11 mouse cellular contexts compared by ENCODE assay signal in genomic region chr4:138327891-138328470, GRCm38 (mm10). TPM values are rescaled to one million over a fixed set of nuclear protein-coding genes. Genes with fewer than 3 reads are reported as not detected.
DNase-seq lines count a peak whose midpoint lies in the region; ATAC-seq lines count a peak whose summit lies in the region.
"Had no signal": no experiment of that assay in that cellular context is flagged by ENCODE, and none has a peak within 500 bp of the region (broad histone marks: within the 10 kb centered on the region; RNA-seq: fewer than 3 reads in every experiment).

No protein-coding gene starts in this region.

- peak overlapping the region; percentile 26; the same call in 1 of the 2 replicates for H3K4me3 ChIP-seq in heart, embryonic 11.5 days (ENCODE audit: low read depth, low read length)
- H3K4me3 ChIP-seq in brown adipose tissue, adult 24 weeks (ENCODE audit: insufficient read depth, low read depth, low read length) = peak overlapping the region; percentile 50
- H3K4me3 ChIP-seq in hindbrain, embryonic 15.5 days = peak overlapping the region; percentile 25
- H3K4me3 ChIP-seq in midbrain, embryonic 13.5 days (replicated peaks) = peak overlapping the region; percentile 26
- H3K4me3 ChIP-seq: megakaryocyte, embryonic 14.5 days had no signal

- H3K27me3 ChIP-seq in heart, embryonic 11.5 days (ENCODE audit: control insufficient read depth, insufficient read depth, low read length) = peaks cover 18% of the 10 kb centered on the region
- H3K27me3 ChIP-seq in hindbrain, embryonic 15.5 days = no peaks in the 10 kb centered on the region
- peaks cover 5% of the 10 kb centered on the region; the same call in 1 of the 2 replicates for H3K27me3 ChIP-seq in midbrain, embryonic 13.5 days

- peak overlapping the region; percentile 51 for H3K4me2 ChIP-seq in heart, embryonic 11.5 days
- H3K4me2 ChIP-seq in hindbrain, embryonic 15.5 days = peak overlapping the region; percentile 46
- peak overlapping the region; percentile 46 for H3K4me2 ChIP-seq in midbrain, embryonic 13.5 days (replicated peaks)

- H3K9me3 ChIP-seq in heart, embryonic 11.5 days (replicated peaks; ENCODE audit: control insufficient read depth, low read length) = no peaks in the 10 kb centered on the region
- H3K9me3 ChIP-seq in hindbrain, embryonic 15.5 days = no peaks in the 10 kb centered on the region
- no peaks in the 10 kb centered on the region for H3K9me3 ChIP-seq in midbrain, embryonic 13.5 days

- H3K27ac ChIP-seq in heart, embryonic 11.5 days (ENCODE audit: low read depth, low read length) = no peak overlapping the region; the same call in 1 of the 2 replicates
- peak overlapping the region; percentile 75 for H3K27ac ChIP-seq in brown adipose tissue, adult 24 weeks (replicated peaks; ENCODE audit: low read depth, low read length)
- no peak overlapping the region for H3K27ac ChIP-seq in hindbrain, embryonic 15.5 days (replicated peaks)
- H3K27ac ChIP-seq in midbrain, embryonic 13.5 days = no peak overlapping the region

- no peak for ATAC-seq in heart, embryonic 11.5 days (replicated peaks; ENCODE audit: insufficient number of reproducible peaks, low FRiP score, low TSS enrichment)
- no peak for ATAC-seq in hindbrain, embryonic 15.5 days (ENCODE audit: low FRiP score, low read depth)
- no peak for ATAC-seq in midbrain, embryonic 13.5 days

- 72% methylated on average over 7 of the region's 7 CpGs for WGBS in heart, embryonic 11.5 days (ENCODE audit: insufficient replicate concordance)
- 67% methylated on average over 7 of the region's 7 CpGs for WGBS in hindbrain, embryonic 15.5 days
- 71% methylated on average over 7 of the region's 7 CpGs for WGBS in midbrain, embryonic 13.5 days

- intact Hi-C loops in left cerebral cortex, postnatal 14 days (cut with DNase I) = loop anchor here (2.0 to 10.0 kb wide), 2 partner anchors 51 to 527 kb away; no protein-coding TSS in a partner anchor

- DNase-seq in heart, adult 18-20 months = no peak
- no peak for DNase-seq in left cerebral cortex, postnatal 14 days (ENCODE audit: low spot score in 2 of 2)
- no peak for DNase-seq in urinary bladder, postnatal 14 days (ENCODE audit: low spot score)
- DNase-seq in frontal cortex, postnatal 14 days (ENCODE audit: low spot score in 2 of 2) = no peak
- DNase-seq: cerebellum, adult 11 months had no signal

- peaks cover 13% of the 10 kb centered on the region for H3K4me1 ChIP-seq in heart, embryonic 11.5 days (ENCODE audit: control insufficient read depth, insufficient read depth, low read length)
- 0 out of 2 replicates have a peak, but pooled peaks cover 5% of the 10 kb centered on the region for H3K4me1 ChIP-seq in brown adipose tissue, adult 24 weeks (ENCODE audit: control insufficient read depth, insufficient read depth, insufficient read length, low read length)
- H3K4me1 ChIP-seq in hindbrain, embryonic 15.5 days (replicated peaks) = peaks cover 26% of the 10 kb centered on the region
- H3K4me1 ChIP-seq in midbrain, embryonic 13.5 days (replicated peaks) = peaks cover 41% of the 10 kb centered on the region

- H3K36me3 ChIP-seq in heart, embryonic 11.5 days (ENCODE audit: control insufficient read depth, insufficient read depth, low read length) = no peaks in the 10 kb centered on the region
- no peaks in the 10 kb centered on the region for H3K36me3 ChIP-seq in hindbrain, embryonic 15.5 days
- no peaks in the 10 kb centered on the region for H3K36me3 ChIP-seq in midbrain, embryonic 13.5 days

- no peak overlapping the region for H3K9ac ChIP-seq in heart, embryonic 11.5 days (ENCODE audit: low read depth, low read length)
- H3K9ac ChIP-seq in hindbrain, embryonic 15.5 days = 0 out of 2 replicates have a peak overlapping the region, but pooled peaks have one; percentile 7
- no peak overlapping the region for H3K9ac ChIP-seq in midbrain, embryonic 13.5 days (replicated peaks)

RNA-seq across cellular contexts. Expression of gene Pink1, which starts 1.9 kb away (rescaled TPM):
- 22.9 and 30.9 TPM in 2 replicates for polyA plus RNA-seq in heart, embryonic 11.5 days (2014; fragmentation: Nextera tagmentation; extraction: Ambion mirVana)
- total RNA-seq in heart, adult 18-20 months (2021) = 100 to 1,000 TPM; 720 to 812 TPM
- polyA plus RNA-seq in brown adipose tissue, adult 24 weeks (2012; ENCODE audit: insufficient read depth, insufficient read length, missing spikeins) = 208 and 227 TPM in 2 replicates
- polyA plus RNA-seq in hindbrain, embryonic 15.5 days (2015; fragmentation: Nextera tagmentation; extraction: Ambion mirVana) = 105 and 111 TPM in 2 replicates
- polyA plus RNA-seq in midbrain, embryonic 13.5 days (2015; fragmentation: Nextera tagmentation; extraction: Ambion mirVana) = 79.8 and 89.2 TPM in 2 replicates
- 100 to 1,000 TPM; 181 to 190 TPM for total RNA-seq in left cerebral cortex, postnatal 14 days (2021)

RNA-seq across cellular contexts. Expression of gene Ddost, which starts 23.5 kb away (rescaled TPM):
- polyA plus RNA-seq in heart, embryonic 11.5 days (2014; fragmentation: Nextera tagmentation; extraction: Ambion mirVana) = 269 and 310 TPM in 2 replicates
- total RNA-seq in heart, adult 18-20 months (2021) = 10 to 100 TPM; 58.2 to 61.6 TPM
- 39.1 and 40.6 TPM in 2 replicates for polyA plus RNA-seq in brown adipose tissue, adult 24 weeks (2012; ENCODE audit: insufficient read depth, insufficient read length, missing spikeins)
- polyA plus RNA-seq in hindbrain, embryonic 15.5 days (2015; fragmentation: Nextera tagmentation; extraction: Ambion mirVana) = 210 and 220 TPM in 2 replicates
- 192 and 200 TPM in 2 replicates for polyA plus RNA-seq in midbrain, embryonic 13.5 days (2015; fragmentation: Nextera tagmentation; extraction: Ambion mirVana)
- total RNA-seq in left cerebral cortex, postnatal 14 days (2021) = 100 to 1,000 TPM in 1 of 2 experiments, 10 to 100 TPM in 1; 96.9 to 101 TPM

RNA-seq across cellular contexts. Expression of gene Cda, which starts 39.8 kb away (rescaled TPM):
- 6.9 and 7.6 TPM in 2 replicates for polyA plus RNA-seq in heart, embryonic 11.5 days (2014; fragmentation: Nextera tagmentation; extraction: Ambion mirVana)
- 1 to 10 TPM; 1.6 to 2.3 TPM for total RNA-seq in heart, adult 18-20 months (2021)
- not detected in 2 replicates for polyA plus RNA-seq in brown adipose tissue, adult 24 weeks (2012; ENCODE audit: insufficient read depth, insufficient read length, missing spikeins)
- polyA plus RNA-seq in hindbrain, embryonic 15.5 days (2015; fragmentation: Nextera tagmentation; extraction: Ambion mirVana) = 4.5 and 6.5 TPM in 2 replicates
- 2.2 and 2.6 TPM in 2 replicates for polyA plus RNA-seq in midbrain, embryonic 13.5 days (2015; fragmentation: Nextera tagmentation; extraction: Ambion mirVana)
- 1 to 10 TPM; 3.3 to 4.1 TPM for total RNA-seq in left cerebral cortex, postnatal 14 days (2021)
- total RNA-seq: CH12.LX had no signal
